Mouse (Mus musculus) olfactory bulb, adult 2 months (tissue): ENCODE measurements around the gene Nphp3. TPM values are rescaled to one million over a fixed set of nuclear protein-coding genes. Genes with fewer than 3 reads are reported as not detected.

Source experiments
- H3K27ac ChIP-seq: fragments of 200-500 bp; 2 replicates; pipeline ENCODE4 v1.5.1; 2012; ENCODE audit warnings: low read depth, low read length; ENCODE audit not compliant: insufficient read depth
- H3K4me1 ChIP-seq: fragments of 200-500 bp; 2 replicates; pipeline ENCODE4 v1.6.1; 2012; ENCODE audit warnings: low read length; ENCODE audit not compliant: control insufficient read depth, insufficient read depth
- H3K4me3 ChIP-seq: fragments of 200-500 bp; 2 replicates; pipeline ENCODE4 v1.5.1; 2012; ENCODE audit warnings: mild to moderate bottlenecking, low read depth, low read length, moderate library complexity; ENCODE audit not compliant: insufficient read depth
- CTCF ChIP-seq: fragments of 200-500 bp; IDR thresholded peaks from 2 replicates; pipeline ENCODE4 v1.5.1; 2012; ENCODE audit warnings: low read depth, mild to moderate bottlenecking, low read length, moderate library complexity; ENCODE audit not compliant: insufficient read depth
- POLR2A ChIP-seq: fragments of 200-500 bp; IDR thresholded peaks from 2 replicates; pipeline ENCODE4 v1.6.1; 2012; ENCODE audit warnings: mild to moderate bottlenecking, low read depth, low read length, moderate library complexity; ENCODE audit not compliant: insufficient read depth
- WGBS: fragments of 180-500 bp; shearing (Covaris S2); methylation state at CpG from one replicate; pipeline ENCODE4 v1.1.7; 2018; 5-methylcytosine and 5-hydroxymethylcytosine counted together
- polyA plus RNA-seq: library from polyadenylated mRNA; stranded (reverse); fragments of >200 nt; gene quantifications from 2 replicates; pipeline ENCODE4 v1.2.4, GENCODE M21; 2012; ENCODE audit warnings: low replicate concordance; ENCODE audit not compliant: missing spikeins, insufficient read depth, insufficient read length

Nphp3 gene
- polyA plus RNA-seq, 1 experiment: not detected

DNA sequence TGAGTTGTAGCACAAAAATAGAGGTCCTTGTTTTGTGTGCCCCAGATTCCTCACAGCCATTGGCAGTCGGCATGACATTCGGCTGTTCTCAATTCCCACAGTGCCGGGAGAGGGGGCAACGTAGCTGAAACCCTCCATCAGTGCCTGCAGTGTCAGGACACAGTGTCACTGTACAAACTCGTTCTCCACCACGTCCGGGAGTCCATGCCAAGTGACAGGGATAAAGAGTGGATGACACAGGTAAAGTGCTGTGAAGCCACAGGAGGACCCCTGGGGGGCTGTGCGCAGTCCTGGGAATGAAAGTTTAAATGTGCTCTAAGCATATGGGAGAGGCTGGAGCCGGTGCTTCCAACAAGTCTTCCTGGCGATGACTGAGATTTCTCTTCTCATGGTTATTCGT is 27.5 kb downstream of the Nphp3 start:
- TF ChIP-seq POLR2A: no peak
- TF ChIP-seq CTCF: no peak
- 85% methylated on average over 11 of the region's 11 CpGs for WGBS

DNA sequence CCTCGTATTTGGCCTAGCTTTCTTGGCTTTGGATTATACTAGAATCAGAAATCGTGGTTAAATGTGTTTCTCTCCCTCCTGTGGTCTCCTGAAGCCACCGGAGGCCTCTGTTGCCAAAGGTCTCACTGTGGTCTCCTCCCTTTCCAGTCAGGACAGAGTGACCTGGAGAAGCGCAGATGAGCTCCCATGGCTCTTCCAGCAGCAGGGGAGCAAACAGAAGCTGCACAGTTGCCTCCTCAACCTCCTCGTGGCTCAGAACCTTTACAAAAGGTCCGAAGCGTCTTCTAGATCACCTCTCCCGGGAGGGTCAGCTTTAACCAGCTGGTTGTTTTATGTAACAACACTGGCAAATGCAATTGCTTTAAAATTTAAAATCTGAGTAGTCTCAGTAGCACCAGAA is 31.9 kb downstream of the Nphp3 start:
- 87% methylated on average over 8 of the region's 8 CpGs for WGBS
- H3K27ac ChIP-seq: no peak overlapping the region
- H3K4me1 ChIP-seq: no peaks in the 10 kb centered on the region
- TF ChIP-seq POLR2A: no peak
- no peak for TF ChIP-seq CTCF
- no peak overlapping the region for H3K4me3 ChIP-seq

More for the DNA sequence above, 27.5 kb downstream of the Nphp3 start:
- Histone ChIP-seq H3K4me3 (no peak overlapping the region), H3K27ac (no peak overlapping the region), H3K4me1 (no peaks in the 10 kb centered on the region)

- WGBS: 84% methylated on average over 6 of the region's 6 CpGs
- TF ChIP-seq CTCF: no peak
- no peak for TF ChIP-seq POLR2A
- Histone ChIP-seq H3K4me3 (no peak overlapping the region), H3K4me1 (no peaks in the 10 kb centered on the region), H3K27ac (no peak overlapping the region)
Measured at GRCm38 (mm10) chr9:104034718-104035117, 32.4 kb downstream of the Nphp3 start.

- Histone ChIP-seq H3K4me3 (no peak overlapping the region), H3K4me1 (no peaks in the 10 kb centered on the region), H3K27ac (no peak overlapping the region)
- 56% methylated on average over 24 of the region's 24 CpGs for WGBS
- TF ChIP-seq CTCF (peak; percentile 49; the same call in 1 of the 2 replicates), POLR2A (no peak)
Measured at GRCm38 (mm10) chr9:104035261-104036015, 33.1 kb downstream of the Nphp3 start.

DNA sequence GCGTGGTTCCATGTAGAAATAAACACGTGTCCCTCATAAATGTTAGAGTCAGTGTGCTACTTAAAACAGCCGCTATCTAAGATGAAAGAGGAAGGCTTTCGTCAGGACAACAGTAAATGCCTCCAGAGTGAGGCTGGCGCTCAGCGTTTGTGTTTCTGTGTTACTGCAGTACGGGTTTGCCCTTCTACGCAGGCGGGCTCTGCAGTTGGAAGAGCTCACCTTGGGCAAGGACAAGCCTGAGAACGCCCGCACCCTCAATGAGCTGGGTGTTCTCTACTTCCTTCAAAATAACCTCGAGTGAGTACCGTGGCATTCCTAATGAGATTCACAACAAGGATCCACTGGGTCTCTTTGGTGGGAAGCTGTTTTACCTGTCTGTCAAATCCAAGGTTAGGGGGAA is 35.9 kb downstream of the Nphp3 start:
- H3K27ac ChIP-seq: no peak overlapping the region
- H3K4me1 ChIP-seq: no peaks in the 10 kb centered on the region
- no peak for TF ChIP-seq CTCF
- TF ChIP-seq POLR2A: no peak
- 92% methylated on average over 13 of the region's 13 CpGs for WGBS
- no peak overlapping the region for H3K4me3 ChIP-seq

DNA sequence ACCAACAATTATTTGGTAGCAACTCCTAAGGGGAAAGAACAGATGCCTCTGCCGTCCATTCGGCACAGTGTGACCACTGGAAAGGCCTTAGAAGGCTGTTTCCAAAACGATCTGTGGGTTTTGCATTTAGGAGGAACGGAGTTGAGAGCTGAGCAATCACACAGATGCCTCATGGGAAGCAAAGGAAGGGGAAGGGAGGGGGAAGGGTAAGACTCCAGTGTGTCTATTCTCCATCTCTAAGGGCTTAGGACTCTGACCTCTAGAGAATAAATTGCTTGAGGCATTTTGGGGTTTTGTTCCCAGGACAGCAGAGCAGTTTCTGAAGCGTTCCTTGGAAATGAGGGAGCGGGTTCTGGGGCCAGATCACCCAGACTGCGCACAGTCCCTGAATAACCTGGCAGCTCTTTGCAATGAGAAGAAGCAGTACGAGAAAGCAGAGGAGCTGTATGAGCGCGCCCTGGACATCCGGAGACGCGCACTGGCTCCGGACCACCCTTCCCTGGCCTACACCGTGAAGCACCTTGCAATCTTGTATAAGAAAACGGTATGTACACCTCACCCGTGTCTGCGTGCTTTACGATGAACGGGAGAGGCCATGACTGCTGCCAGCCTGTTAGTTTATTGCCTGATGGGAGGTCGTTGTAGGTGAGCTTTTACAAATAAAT is 36.8 kb downstream of the Nphp3 start:
- no peaks in the 10 kb centered on the region for H3K4me1 ChIP-seq
- no peak overlapping the region for H3K27ac ChIP-seq
- TF ChIP-seq POLR2A (no peak), CTCF (no peak)
- 92% methylated on average over 21 of the region's 21 CpGs for WGBS
- H3K4me3 ChIP-seq: no peak overlapping the region

DNA sequence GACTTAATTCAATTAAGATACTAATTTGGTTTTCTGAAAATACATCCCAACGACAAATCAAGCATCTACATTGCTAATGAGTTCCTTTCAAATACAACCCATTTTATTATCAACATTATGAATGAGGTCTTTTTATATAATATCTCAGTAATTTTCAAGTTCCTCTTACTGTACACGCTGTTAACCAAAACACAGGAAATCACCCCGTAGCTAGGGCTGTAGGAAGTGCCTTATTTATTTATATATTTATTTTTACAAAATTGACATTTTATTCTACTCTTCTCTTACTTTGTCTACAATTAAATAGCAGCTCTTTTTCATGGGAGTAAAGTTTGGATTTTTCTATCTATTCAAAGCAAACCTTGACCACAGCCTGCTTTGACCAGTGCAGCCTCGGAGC is 37.4 kb downstream of the Nphp3 start:
- TF ChIP-seq POLR2A (no peak), CTCF (no peak)
- 83% methylated on average over 4 of the region's 4 CpGs for WGBS
- H3K4me3 ChIP-seq: no peak overlapping the region
- H3K4me1 ChIP-seq: no peaks in the 10 kb centered on the region
- H3K27ac ChIP-seq: no peak overlapping the region

GRCm38 (mm10) chr9:104040362-104040761 is 38.0 kb downstream of the Nphp3 start, which contains the start of gene Gm28305:
Gene Gm28305, plus strand, starts transcription at chr9:104040662.
- TF ChIP-seq POLR2A (no peak), CTCF (no peak)
- Histone ChIP-seq H3K4me1 (no peaks in the 10 kb centered on the region), H3K4me3 (no peak within 1 kb of the TSS), H3K27ac (no peak within 1 kb of the TSS)
- WGBS: 68% methylated on average over 2 of the region's 2 CpGs

DNA sequence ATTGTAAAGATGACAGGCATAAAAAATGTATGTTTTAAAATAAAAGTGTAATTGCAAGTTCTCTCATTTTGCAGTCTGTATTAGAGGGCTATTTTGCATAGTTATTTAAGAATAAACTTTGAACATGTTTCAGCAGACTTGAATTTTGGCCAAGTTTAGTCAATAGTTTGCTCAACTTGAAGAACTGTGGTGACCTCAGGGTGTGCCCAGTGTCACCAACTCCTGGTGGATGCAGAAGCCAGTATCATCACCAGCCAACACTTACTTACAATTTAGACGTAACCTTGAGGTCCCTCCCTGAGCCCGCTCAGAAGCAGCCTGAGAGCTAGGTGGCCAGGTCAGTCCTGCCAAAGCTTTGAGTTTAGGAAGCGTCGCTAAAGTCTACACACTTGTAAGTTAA is 41.3 kb downstream of the Nphp3 start:
- TF ChIP-seq POLR2A: no peak
- TF ChIP-seq CTCF: no peak
- 82% methylated on average over 4 of the region's 4 CpGs for WGBS
- Histone ChIP-seq H3K4me3 (no peak overlapping the region), H3K27ac (no peak overlapping the region), H3K4me1 (no peaks in the 10 kb centered on the region)
